Mouse (Mus musculus) cerebellum, adult 18-20 months (tissue): Measurements from ENCODE around the gene Ppp1r35.

Experiments
- DNase-seq, 2 experiments: peaks; one replicate each; pipeline ENCODE4 v3.0.0; 2021

The Ppp1r35 gene

DNA sequence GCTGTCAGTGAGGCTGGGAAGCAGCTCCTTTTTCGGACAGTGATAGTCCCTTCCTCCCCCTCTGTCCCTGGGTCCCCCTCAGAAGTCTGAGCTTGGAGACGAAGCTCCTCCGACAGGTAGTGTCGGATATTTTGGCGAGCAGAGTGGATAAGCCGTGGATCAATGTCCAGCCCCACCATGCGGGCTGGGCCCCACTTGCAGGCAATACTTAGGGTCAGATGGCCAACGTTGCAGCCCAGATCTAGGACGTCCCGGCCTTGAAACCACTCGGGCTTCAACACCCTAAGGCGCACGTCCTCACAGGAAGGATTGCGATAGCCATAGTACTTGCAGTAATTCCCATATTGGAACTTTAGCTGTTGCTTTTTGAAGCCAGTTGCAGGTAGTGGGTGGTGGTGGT lies 5.9 kb downstream of the Ppp1r35 start:
- DNase-seq: peak in 1 of 2 experiments; percentile 30

DNA sequence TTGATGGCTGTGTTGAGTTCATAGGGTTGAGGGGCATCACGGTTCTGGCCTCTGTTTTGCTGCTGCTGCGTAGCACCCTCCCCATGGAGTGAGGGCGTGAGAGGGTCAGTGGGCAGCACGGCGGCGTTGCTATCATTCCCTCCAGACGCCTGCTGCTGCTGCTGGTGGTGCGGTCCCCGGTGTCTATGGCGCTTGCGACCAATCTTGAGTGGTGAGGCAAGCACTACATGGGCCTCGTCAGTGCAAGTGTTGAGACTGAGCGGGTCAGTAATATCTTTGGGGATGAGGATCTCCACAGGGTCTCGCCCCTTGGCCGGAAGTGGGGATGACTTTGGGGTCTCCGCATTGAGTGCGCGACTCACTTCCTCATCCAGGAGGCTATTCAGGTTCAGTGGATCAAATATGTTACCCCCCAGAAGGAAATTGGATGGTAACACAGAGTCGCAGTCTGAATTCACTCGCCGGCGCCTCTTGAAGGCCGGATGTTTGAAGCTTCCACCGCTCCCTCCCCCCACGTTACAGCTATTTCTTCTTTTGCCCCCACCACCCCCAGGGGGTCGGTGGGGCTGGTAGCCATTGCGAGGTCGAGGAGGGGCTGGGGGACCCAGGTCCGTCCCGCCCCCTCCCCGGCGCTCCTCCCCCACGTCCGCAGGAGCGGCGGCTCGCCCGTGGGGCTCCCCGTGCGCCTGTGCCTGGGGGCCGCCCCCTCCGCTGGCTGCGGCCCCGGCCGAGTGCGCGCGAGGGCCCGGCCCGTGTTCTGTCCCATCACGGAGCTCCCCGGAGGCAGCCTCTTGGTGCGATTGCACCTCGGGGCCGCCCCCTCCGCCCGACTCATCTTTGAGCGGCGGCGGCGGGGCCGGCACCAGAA lies 6.7 kb downstream of the Ppp1r35 start:
- peak in 1 of 2 experiments; percentile 36 for DNase-seq

DNA sequence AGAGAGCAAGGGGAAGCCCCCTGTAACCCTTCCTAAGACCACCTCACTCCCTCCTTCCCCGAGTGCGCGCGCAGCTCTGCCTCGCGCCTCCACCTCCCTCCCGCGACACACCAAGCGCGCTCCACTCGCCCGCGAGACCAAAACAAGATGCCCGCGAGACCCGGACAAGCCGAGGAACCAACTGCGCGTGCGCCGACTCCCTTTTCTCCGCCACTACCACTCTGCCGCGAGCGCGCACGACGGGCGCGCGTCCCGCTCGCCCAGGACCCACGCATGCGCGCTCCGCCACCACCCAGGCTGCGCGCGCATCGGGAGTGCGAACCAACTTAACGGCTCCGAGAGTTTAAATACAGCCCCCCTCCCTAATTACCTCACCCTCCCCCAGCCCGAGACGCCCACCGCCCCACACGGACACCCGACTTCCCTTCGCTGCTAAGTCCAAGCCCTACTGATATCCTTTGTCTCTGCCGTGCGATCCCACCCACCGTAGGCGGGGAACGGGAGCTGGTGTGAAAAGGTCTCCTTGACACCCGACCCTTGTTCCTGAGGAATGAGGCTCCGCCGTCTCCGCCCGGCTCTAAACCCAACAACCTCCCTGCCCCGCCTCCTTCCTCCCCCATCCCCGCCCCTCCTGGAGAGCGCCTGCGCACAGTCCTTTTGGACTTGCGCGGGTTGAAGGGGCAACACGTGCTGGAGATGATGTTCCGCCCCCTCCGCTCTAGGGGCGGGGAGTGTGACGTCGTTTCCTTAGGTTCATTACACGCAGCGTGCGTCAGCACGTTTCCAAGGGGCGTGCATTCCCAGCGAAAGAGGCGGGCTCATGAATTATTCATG lies 7.7 kb downstream of the Ppp1r35 start:
- peak; percentile 99 to 100 for DNase-seq

DNA sequence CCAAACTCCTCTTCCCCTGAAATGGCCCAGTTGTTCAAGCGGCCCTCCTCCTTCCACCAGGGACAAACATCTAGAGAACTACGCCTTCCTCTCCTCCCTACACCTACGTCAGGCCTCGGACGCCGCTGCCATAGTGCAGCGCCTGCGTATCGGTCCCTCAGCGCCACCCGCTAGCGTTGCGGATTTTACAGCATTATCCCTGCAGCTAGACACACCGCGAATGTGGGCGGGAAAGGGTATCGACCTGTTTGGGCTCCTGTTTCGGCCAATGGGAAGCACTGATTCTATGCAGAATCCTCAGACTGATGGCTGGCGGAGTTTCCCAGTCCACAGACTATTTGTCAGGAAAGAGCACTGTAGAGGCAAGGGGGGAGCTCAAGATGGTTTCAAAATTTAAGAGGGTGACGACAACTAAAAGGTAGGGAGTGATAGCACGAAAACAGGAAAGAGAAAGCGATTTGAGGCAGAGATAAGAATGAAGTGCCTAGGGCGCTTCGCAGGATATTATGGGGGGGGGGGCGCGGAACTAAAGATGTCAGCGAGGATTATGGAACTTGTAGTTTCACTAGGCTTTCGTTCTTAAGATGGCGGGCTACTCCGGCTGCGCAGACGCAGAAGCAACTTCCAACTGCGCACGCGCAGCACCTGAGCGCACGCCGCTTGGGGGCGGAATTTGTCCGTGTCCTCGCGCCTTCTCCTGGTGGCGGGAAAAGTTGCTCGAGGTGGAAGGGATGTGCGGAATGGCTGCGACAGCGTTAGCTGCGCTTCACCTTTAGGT lies 8.7 kb downstream of the Ppp1r35 start, which contains the start of the genes Mepce and Zcwpw1:
Gene Mepce, minus strand, starts transcription at position 505 of the 778 bp plus-strand sequence.
Gene Zcwpw1, plus strand, starts transcription at position 648 of the 778 bp plus-strand sequence.
- DNase-seq: peak; percentile 92 to 99

DNA sequence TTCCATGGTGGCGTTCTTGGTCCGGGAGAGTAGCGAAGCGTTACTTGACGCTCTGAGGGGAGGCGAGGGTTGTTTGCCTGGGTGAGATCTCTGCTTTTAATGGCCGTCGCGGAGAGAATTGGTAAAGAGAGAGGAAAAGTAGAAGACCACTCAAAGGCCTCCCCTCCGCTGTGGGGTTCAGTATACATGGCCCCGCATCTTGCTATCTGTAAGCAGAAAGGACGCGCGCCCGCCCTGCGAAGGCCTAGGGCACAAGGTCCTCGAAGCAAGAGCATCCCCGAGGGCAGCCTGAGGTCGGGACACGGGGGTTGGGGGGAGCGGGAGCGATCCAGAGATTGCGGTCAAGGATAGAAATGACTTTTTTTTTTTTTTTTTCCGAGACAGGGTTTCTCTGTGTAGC lies 9.5 kb downstream of the Ppp1r35 start:
- peak; percentile 40 to 55 for DNase-seq

DNA sequence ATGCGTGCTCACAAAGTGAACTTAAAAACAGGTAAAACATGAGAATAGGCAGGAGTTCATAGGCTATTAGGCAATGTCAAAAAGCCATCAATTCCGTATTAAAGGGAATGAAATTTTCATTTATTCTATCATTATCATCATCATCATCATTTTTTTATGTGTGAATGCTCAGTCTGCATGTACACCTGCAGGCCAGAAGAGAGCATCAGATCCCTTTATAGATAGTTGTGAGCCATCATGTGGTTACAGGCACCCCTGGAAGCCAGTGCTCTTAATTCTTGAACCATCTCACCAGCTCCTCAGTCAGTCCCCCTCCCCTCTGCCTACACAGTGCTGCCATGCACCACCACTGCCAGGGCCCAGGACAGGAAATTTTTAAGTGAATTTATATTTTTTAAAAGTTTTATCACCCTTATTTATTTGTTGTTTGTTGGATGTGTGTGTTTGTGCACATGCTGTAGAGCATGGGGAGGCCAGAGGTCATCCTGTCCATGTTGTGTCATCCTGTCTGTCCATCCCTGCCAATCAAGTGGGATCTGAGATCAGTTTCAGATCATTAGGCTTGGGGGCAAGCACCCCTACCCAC lies 10.4 kb downstream of the Ppp1r35 start:
- DNase-seq: no peak

DNA sequence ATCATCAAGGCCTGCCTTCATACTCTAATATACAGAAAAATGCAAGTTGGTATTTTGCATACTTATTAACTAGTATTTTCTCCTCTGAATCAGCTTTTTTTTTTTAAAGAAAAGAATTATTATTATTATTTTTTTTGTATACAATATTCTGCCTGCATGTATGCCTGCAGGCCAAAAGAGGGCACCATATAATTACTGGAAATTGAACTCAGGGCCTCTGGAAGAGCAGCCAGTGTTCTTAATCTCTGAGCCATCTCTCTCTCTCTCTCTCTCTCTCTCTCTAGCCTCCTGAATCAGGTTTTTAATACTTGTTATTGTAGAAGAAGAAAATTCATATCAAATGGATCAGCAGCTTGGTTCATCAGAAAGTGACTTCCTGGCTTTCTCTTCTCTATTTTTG lies 12.9 kb downstream of the Ppp1r35 start:
- DNase-seq: no peak

DNA sequence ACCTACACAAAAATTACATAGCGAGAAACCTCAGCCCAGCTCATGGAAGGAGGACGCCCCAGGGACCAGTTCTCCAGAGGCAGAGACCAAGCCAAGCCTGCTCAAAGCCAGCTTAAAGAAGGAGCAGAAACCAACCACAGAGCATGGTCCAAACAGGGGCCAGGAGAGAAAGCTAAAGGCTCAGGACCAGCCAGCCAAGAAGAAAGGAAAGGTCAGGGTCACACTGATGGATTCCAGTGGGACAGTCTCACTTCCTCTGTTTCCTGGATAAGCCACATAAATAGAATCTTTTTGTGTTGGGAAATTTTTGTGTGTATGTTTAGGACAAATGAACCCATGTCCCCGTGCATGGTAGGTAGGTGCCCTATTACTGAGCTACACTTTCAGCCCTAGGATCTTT lies 18.0 kb downstream of the Ppp1r35 start:
- no peak for DNase-seq

DNA sequence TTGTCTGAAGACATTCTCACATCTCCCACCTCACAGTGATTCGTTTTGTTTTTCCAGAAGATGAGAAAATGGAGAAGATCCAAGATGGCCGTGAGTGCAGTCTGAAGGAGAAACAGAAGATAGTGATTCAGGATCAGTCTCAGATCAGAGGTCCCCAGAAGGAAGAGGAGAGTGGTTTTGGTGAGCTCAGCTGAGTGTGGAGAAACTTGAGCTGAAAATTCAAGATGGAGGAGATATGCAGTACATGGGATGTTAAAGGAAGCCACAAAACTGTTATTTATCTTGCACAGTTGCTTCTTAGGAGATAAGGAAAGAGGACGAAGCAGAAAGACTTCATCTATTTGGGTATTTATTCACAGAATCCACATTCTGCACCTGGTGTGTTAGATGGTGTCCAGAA lies 22.3 kb downstream of the Ppp1r35 start:
- no peak for DNase-seq

DNA sequence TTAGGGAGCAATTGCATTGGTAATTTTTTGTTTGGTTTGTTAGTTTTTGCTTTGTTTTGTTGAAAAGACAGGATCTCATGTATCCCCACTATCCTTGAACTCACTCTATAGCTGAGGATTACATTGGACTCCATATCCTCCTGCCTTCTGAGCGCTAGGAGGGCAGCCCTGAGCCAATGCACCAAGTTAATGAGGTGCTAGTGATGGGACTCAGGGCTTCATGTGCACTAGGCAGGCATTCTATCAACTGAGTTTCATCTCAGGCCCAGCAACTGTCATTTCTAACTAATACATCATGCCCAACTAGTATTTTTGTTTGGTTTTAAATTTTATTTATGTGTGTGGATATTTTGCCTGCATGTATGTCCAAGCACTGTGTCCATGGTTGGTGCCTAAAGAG lies 27.5 kb downstream of the Ppp1r35 start:
- DNase-seq: no peak

DNA sequence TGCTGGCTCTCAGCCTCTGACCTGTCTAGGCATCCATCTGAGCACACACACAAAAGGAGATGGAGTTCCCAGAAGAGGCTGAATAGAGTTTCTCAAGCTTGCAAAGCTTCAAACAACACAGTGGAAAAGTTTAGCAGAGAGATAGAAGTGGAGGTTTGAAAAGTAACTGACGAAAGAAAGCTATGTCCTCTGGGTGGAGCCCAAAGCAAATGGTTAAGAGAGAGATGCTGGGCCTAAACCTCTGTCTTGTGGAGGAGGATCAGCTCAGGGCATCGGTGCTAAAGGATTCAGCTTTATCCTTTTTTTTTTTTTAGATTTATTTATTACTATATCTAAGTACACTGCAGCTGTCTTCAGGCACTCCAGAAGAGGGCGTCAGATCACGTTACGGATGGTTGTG lies 29.7 kb downstream of the Ppp1r35 start:
- DNase-seq: no peak

DNA sequence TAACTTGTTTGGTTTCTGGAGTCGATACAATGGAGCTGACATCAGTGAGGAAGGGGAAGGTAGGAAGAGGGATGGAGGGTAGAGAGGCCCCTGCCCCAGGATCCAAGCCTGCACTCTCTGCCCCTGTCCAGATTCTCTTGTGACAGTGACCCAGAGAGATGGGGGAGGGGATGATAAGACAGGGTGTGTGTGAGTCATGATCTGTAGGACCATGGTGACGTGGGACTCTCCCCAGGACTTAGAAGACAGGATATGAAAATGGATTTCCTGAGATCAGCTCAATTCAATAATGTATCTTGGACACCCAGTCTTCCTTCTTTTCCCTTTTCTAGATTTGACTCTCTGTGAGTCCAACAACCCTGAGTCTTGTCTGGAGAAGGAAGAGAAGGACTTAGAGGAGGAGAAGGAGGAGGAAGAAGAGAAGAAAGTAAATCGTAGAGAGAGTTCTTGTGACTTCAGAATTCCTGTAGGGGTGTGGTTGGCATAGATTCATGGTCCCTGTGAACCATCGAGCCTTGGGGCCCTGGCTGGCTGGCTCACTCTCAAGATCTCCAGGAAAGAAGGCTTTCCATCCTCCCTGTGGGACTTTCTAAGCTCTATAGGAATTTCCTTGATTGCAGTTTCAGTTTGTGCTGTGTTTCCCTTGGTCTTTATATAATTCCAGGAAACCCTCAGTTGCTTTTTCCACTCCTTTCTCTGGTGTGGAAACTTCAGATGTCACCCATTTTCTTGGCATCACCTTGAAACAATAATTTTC lies 39.0 kb downstream of the Ppp1r35 start:
- DNase-seq: no peak

DNA sequence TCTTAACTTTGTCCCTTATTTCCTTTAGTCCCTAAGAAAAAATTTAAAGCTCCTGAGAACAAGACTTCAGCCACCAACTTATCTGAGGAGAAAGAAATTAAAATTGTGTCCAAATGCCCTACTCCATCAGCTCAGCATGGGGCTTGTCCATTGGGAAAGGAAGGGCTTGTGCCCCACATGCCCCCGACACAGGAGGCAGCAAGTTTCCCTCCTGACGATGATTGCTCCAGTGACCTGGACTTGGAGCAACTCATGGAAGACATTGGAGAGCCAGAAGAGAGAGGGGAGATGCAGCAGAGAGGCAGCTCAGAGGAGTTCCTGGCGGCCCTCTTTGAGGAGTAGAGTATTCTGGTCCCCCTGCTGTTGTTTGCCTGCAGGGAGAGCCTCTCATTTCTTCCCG lies 43.5 kb downstream of the Ppp1r35 start:
- DNase-seq: no peak

DNA sequence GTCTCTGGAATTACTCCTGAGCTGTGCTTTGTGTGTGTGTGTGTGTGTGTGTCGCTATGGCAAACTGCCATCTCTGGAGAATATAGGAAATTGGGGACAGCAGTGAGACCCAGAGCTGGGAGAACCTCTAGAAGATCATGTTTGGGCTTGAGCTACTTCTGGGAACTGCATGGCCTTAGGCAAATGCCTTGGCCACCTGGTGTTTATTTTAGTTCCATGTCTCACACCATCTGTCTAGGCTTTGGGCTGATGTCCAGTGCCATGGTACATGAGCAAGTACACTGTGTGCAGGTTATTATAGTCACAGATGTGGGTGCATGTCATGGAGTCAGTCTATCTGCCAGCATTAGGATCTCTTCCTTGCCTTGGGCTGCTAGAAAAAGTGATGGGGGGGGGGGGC lies 44.0 kb downstream of the Ppp1r35 start:
- DNase-seq: peak; percentile 8 to 10

DNA sequence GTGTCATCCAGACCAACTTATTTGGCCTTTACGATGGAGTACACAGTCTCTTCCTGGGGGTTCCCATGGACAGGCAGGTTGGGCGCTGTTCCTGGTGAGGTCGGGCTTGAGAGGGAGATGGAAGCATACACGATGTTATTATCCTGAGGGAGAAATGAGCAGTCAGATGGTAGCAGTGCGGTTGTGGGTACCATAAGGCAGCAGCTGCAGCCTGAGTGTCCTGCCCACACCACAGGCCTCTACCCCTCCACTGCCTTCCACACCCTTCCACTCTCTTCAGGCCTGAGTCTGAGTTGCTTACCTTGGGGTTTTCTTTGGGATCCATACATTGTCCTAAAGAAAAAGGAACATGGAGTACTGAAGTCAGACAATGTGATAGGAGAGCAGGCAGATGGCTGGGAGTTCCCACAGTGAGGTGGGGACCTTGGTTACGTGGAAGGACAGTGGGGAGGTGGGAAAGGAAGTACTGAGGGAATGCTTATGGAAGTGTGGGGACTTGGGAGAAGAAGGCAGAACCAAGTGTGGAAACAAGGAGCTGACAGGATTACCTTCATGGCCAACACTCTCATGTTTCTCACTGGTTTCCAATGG lies 44.9 kb downstream of the Ppp1r35 start:
- DNase-seq: no peak

DNA sequence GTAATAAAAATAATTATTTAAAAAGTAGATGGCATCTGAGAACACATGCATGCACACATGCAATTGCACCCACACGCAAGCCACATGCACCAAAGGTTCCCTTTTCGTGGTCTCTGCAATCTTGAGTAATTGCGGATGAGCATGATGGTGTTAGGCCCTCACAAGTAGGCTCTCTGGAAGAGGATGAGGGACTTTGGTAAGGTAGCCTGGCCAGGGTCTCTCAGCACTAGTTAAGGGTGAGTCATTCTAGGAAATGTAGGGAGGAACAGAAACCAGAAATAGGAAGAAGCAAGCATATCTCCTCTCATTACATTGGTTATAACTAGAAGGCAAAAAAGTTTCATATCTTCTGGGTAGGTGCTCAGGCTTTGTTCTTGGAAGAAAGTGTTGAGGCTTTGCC lies 46.4 kb downstream of the Ppp1r35 start:
- no peak for DNase-seq

DNA sequence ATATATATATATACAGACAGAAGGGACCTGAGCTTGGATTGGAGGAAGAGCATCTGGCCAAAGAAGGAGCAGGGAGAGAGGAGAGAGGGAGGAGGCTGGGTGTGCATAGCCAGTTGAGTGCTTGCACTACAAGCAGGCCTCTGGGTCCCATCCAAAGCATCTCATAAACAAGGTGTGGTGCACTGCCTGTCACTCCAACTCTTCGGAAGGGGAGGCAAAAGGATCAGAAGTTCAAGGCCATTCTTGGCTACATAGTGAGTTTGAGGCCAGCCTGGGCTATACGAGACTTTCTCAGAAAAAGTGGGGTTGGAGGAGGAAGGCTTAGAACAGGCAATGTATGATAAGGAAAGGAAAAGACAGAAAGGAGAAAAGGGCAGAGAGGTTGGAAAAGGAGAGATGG lies 47.3 kb downstream of the Ppp1r35 start:
- DNase-seq: no peak

DNA sequence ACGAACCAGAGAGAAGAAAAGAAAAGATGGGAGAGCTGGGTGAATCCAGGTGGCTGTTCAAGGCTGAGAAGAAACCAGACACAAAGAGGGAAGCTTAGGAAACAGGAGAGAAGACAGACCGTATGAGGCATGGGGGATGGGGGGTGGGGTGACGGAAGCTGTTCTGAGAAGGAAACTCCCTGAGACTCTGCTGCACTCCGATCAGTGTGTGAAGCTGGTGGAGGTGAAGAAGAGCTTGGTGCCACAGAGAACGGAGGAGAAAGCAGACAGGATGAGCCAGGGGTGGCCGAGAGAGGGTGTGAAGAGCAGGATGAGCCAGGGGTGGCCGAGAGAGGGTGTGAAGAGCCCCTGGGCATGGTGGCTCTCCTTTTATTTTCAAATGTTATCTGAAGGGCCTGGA lies 47.8 kb downstream of the Ppp1r35 start:
- DNase-seq: no peak

DNA sequence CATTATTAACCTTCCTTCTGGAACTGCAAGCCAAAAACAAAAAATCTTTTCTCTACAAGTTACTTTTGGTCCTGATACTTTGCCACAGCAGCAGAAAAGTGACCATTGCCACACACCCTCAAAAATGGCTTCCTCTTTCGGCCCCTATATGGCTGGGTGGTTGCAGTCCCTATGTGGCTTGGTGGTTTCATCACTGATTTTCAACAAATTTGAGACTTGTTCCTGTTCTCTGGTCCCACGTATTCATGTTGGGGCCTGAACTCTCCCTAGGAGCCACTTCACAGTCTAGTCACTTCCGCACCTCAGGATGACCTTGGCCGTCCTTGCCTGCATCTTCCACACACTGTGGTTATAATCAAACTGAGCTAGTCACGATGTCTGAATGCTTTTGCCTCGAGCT lies 50.0 kb downstream of the Ppp1r35 start:
- no peak for DNase-seq
